Mouse (Mus musculus) left cerebral cortex, postnatal 10 days (tissue): ENCODE measurements around the gene Msl1. TPM values are rescaled to one million over a fixed set of nuclear protein-coding genes. Genes with fewer than 3 reads are reported as not detected.

ENCODE experiments used
- DNase-seq, 2 experiments: peaks; one replicate each; pipeline ENCODE4 v3.0.0; 2021 to 2022; ENCODE audit warnings: low spot score in 2 of 2, mixed read lengths in 1 of 2; ENCODE audit errors: extremely low spot score in 1 of 2
- intact Hi-C: fragments of 180-260 bp; cut with DNase I; formaldehyde crosslinking; loops from one replicate; pipeline ENCODE4 v1.15.1; 2025
- total RNA-seq, 2 experiments: library from RNA; stranded (reverse); gene quantifications; 2 replicates each; pipeline ENCODE4 v1.2.3; 2021

The Msl1 gene
- total RNA-seq, 2 experiments from 2014 or later, result 162 to 177 TPM

DNA sequence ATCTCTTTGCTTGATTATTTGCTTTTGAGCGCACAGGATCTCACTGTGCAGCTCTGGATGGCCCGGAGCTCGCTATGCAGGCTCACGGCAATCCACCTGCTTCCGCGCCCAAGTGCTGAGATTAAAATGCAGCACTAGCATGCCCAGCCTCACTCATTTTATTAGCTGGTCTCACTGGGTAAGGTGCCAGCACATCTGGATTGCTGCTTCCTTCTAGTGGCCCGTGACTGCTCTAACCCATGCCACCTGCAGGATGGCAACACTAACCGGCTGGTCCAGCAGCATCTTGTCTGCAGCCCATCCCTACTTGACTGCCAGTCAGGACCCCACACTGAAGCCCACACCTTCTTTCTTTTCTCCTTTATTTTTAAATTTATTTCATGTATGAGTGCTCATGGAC, 58.8 kb downstream of the Msl1 start:
- intact Hi-C loops, result no loop called here
- no peak for DNase-seq

DNA sequence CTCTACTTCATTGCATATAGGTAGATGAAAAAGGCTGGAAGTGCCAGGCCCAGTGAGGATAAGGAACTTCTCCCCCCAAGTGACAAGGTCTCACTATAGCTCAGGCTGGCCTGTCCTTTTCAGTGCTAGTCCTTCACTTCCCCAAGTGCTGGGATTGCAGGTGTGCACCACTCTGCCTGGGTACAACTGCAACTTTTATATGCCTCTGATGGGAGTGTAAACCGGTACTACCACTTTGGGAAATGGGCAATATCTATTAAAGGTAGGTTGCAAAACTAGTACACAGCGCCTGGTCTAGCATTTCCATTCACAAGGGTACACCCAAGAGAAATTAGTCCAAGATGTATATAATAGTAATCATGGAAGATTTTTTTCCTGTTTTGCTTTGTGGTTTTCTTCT, 59.3 kb downstream of the Msl1 start:
- intact Hi-C loops, result no loop called here
- DNase-seq, result no peak

Other genes starting within 250 kb of the Msl1 start
- gene Ikzf3, start 249.5 kb upstream of the Msl1 start, total RNA-seq, result under 1 TPM; 0.34 TPM
- not detected for gene Zpbp2, start 244.4 kb upstream of the Msl1 start, total RNA-seq
- gene Ormdl3, start 208.1 kb upstream of the Msl1 start, total RNA-seq, result 10 to 100 TPM; 44.1 to 49.6 TPM
- gene Lrrc3c, start 197.2 kb upstream of the Msl1 start, total RNA-seq, result not detected
- 10 to 100 TPM; 12.6 to 16.8 TPM for gene Gm12355, start 169.9 kb upstream of the Msl1 start, total RNA-seq
- under 1 TPM; 0.30 to 0.36 TPM for gene Gsdma3, start 169.2 kb upstream of the Msl1 start, total RNA-seq
- not detected for gene Gsdma2, start 148.8 kb upstream of the Msl1 start, total RNA-seq
- under 1 TPM; 0.13 to 0.16 TPM for gene Gsdma, start 131.2 kb upstream of the Msl1 start, total RNA-seq
- 100 to 1,000 TPM; 136 to 138 TPM for gene Psmd3, start 113.0 kb upstream of the Msl1 start, total RNA-seq
- gene Csf3, start 94.3 kb upstream of the Msl1 start, total RNA-seq, result not detected
- 100 to 1,000 TPM in 1 of 2 experiments, 10 to 100 TPM in 1; 91.7 to 102 TPM for gene Med24, start 66.1 kb upstream of the Msl1 start, total RNA-seq
- gene Thra, start 54.9 kb upstream of the Msl1 start, total RNA-seq, result 1,000 to 10,000 TPM; 1,115 to 1,123 TPM
- gene Nr1d1, start 20.2 kb upstream of the Msl1 start, total RNA-seq, result 10 to 100 TPM; 63.3 to 70.5 TPM
- 10 to 100 TPM; 52.3 to 55.8 TPM for gene Casc3, start 9.4 kb downstream of the Msl1 start, total RNA-seq
- gene Rapgefl1, start 41.3 kb downstream of the Msl1 start, total RNA-seq, result 100 to 1,000 TPM; 121 to 122 TPM
- 10 to 100 TPM; 28.5 to 29.6 TPM for gene Wipf2, start 68.1 kb downstream of the Msl1 start, total RNA-seq
- under 1 TPM; 0.32 TPM for gene Cdc6, start 112.3 kb downstream of the Msl1 start, total RNA-seq
- gene Rara, start 132.3 kb downstream of the Msl1 start, total RNA-seq, result 10 to 100 TPM; 16.6 to 16.9 TPM
- 1 to 10 TPM; 4.1 to 5.1 TPM for gene Gjd3, start 187.5 kb downstream of the Msl1 start, total RNA-seq
- gene Top2a, start 228.7 kb downstream of the Msl1 start, total RNA-seq, result 10 to 100 TPM; 10.1 to 12.0 TPM
- 10 to 100 TPM; 78.1 to 83.3 TPM for gene Igfbp4, start 245.7 kb downstream of the Msl1 start, total RNA-seq